Mouse (Mus musculus) limb, embryonic 12.5 days (tissue): ENCODE measurements around the gene Caln1. TPM values are rescaled to one million over a fixed set of nuclear protein-coding genes. Genes with fewer than 3 reads are reported as not detected.
"Not testable (repeated sequence)": the region's sequence is repeated elsewhere in the genome, so short reads cannot be mapped to it uniquely, and the experiment has no call there.

Experiments
- ATAC-seq: fragments of 200-750 bp; cut with Nextera tagmentation; 2 replicates; pipeline ENCODE4 v1.8.0; 2017; ENCODE audit warnings: low read depth, moderate TSS enrichment; ENCODE audit not compliant: insufficient number of reproducible peaks, insufficient read depth, low FRiP score, low TSS enrichment
- H3K27ac ChIP-seq: fragments of 300-500 bp; sonication (generic); 2 replicates; pipeline ENCODE4 v1.5.1; 2016; ENCODE audit warnings: mild to moderate bottlenecking, moderate library complexity
- H3K27me3 ChIP-seq: fragments of 300-500 bp; sonication (generic); 2 replicates; pipeline ENCODE4 v1.6.1; 2016; ENCODE audit warnings: mild to moderate bottlenecking, moderate library complexity
- H3K36me3 ChIP-seq: fragments of 300-500 bp; sonication (generic); 2 replicates; pipeline ENCODE4 v1.6.1; 2016; ENCODE audit warnings: mild to moderate bottlenecking, moderate library complexity
- H3K4me1 ChIP-seq: fragments of 300-500 bp; sonication (generic); replicated peaks from 2 replicates; pipeline ENCODE4 v1.6.1; 2016
- H3K4me2 ChIP-seq: fragments of 300-500 bp; sonication (generic); 2 replicates; pipeline ENCODE4 v1.6.1; 2016; ENCODE audit warnings: mild to moderate bottlenecking, moderate library complexity
- H3K4me3 ChIP-seq: fragments of 300-500 bp; sonication (generic); replicated peaks from 2 replicates; pipeline ENCODE4 v1.5.1; 2016; ENCODE audit warnings: mild to moderate bottlenecking
- H3K9ac ChIP-seq: fragments of 300-500 bp; sonication (generic); replicated peaks from 2 replicates; pipeline ENCODE4 v1.6.1; 2016; ENCODE audit warnings: mild to moderate bottlenecking, moderate library complexity
- H3K9me3 ChIP-seq: fragments of 300-500 bp; sonication (generic); 2 replicates; pipeline ENCODE4 v1.6.1; 2016; ENCODE audit warnings: mild to moderate bottlenecking, moderate library complexity
- WGBS: fragments of 180-500 bp; shearing (Covaris S2); methylation state at CpG from one replicate; pipeline ENCODE4 v1.1.7; 2016; 5-methylcytosine and 5-hydroxymethylcytosine counted together
- polyA plus RNA-seq: library from polyadenylated mRNA; unstranded; fragments of >200 nt; fragmentation: Nextera tagmentation; extraction: Ambion mirVana; gene quantifications from 2 replicates; pipeline ENCODE4 v1.2.1, GENCODE M21; 2016

Gene Caln1
- polyA plus RNA-seq, 1 experiment from 2014 or later = 0.73 TPM

GRCm38 (mm10) chr5:130627800-130628199, 258.5 kb downstream of the Caln1 start:
- ATAC-seq = no peak
- peaks cover 15% of the 10 kb centered on the region for H3K4me1 ChIP-seq
- H3K9me3 ChIP-seq = no peaks in the 10 kb centered on the region
- no peak overlapping the region for H3K4me2 ChIP-seq
- no peak overlapping the region for H3K27ac ChIP-seq
- H3K4me3 ChIP-seq = no peak overlapping the region
- H3K27me3 ChIP-seq = no peaks in the 10 kb centered on the region
- no peaks in the 10 kb centered on the region for H3K36me3 ChIP-seq
- 97% methylated on average over 2 of the region's 2 CpGs for WGBS
- no peak overlapping the region for H3K9ac ChIP-seq

DNA sequence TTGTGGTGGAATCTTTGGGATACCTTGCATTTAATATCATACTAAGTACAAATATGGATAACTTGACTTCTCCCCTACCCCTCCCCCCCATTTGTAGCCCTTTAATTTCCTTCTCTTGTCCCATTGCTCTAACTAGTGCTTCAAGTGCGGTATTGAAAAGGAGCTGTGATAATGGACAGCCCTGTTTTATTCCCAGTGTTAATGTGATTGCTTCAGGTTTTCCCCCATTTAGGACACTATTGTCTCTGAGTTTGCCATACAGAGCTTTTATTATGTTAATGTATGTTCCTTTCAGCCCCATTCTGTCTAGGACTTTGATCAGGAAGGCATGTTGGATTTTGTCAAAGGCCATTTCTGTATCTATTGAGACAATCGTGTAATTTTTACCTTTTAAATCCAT, 266.1 kb downstream of the Caln1 start:
- H3K27ac ChIP-seq = no peak overlapping the region
- no peak overlapping the region for H3K4me2 ChIP-seq
- no peaks in the 10 kb centered on the region for H3K36me3 ChIP-seq
- no peaks in the 10 kb centered on the region for H3K27me3 ChIP-seq
- H3K9me3 ChIP-seq = no peaks in the 10 kb centered on the region
- H3K4me3 ChIP-seq = no peak overlapping the region
- no peak for ATAC-seq
- H3K9ac ChIP-seq = no peak overlapping the region
- WGBS = 91% methylated on average over 2 of the region's 2 CpGs
- H3K4me1 ChIP-seq = no peaks in the 10 kb centered on the region

GRCm38 (mm10) chr5:130641881-130642280, 272.6 kb downstream of the Caln1 start:
- Histone ChIP-seq H3K9me3 (no peaks in the 10 kb centered on the region), H3K9ac (no peak overlapping the region), H3K4me3 (no peak overlapping the region), H3K27ac (no peak overlapping the region), H3K4me1 (no peaks in the 10 kb centered on the region), H3K27me3 (no peaks in the 10 kb centered on the region), H3K4me2 (no peak overlapping the region), H3K36me3 (no peaks in the 10 kb centered on the region)
- ATAC-seq = no peak
- WGBS = 72% methylated on average over 2 of the region's 2 CpGs

GRCm38 (mm10) chr5:130646126-130646525, 276.9 kb downstream of the Caln1 start:
- ATAC-seq, H3K4me3 ChIP-seq, H3K9ac ChIP-seq, H3K4me2 ChIP-seq, H3K4me1 ChIP-seq, H3K9me3 ChIP-seq, H3K36me3 ChIP-seq, H3K27ac ChIP-seq, H3K27me3 ChIP-seq: not testable (repeated sequence)
- 71% methylated on average over 2 of the region's 2 CpGs for WGBS

DNA sequence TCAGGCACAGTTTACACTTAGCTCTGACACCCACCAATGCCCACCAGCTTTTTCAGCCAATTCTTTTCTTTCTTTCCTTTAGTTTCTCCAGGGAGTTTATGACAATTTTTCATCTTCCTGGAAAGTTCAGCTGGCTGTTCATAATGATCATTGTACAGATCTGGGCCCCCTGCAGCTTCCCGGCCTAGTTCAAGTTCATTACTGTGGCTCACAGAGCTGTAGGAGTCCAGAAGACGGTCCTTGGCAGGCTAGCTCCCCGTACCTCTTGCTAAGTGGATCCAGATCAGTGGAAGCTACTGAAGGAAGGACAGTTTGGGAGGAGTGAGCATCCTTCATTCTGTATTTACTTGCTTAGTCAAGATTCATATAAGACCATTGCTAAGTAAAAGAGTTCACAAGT, 288.9 kb downstream of the Caln1 start:
- Histone ChIP-seq H3K4me2 (no peak overlapping the region), H3K4me3 (no peak overlapping the region), H3K27me3 (no peaks in the 10 kb centered on the region), H3K4me1 (no peaks in the 10 kb centered on the region), H3K9me3 (no peaks in the 10 kb centered on the region), H3K9ac (no peak overlapping the region), H3K27ac (no peak overlapping the region), H3K36me3 (no peaks in the 10 kb centered on the region)
- no peak for ATAC-seq
- WGBS = 77% methylated on average over 3 of the region's 3 CpGs

DNA sequence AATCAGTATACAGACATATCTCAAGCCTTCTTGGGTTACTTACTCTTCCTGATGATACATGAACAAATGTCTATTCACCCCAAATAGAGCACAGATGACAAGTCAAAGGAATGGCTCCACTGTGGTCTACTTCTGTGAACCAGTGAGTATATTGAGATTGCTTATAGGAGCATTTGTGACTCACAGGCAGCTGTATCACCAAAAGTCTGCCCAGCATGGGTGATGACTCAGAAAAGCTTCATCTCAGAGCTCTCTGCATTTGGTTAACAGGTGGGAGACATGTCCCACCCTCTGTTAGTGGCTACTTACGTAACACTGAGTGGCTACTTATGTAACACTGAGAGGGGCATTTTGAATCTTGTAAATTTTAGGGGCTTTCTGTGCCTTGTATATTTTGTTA, 296.8 kb downstream of the Caln1 start:
- Histone ChIP-seq H3K9ac (no peak overlapping the region), H3K27ac (no peak overlapping the region), H3K9me3 (no peaks in the 10 kb centered on the region), H3K4me1 (no peaks in the 10 kb centered on the region), H3K36me3 (no peaks in the 10 kb centered on the region), H3K27me3 (no peaks in the 10 kb centered on the region), H3K4me2 (no peak overlapping the region), H3K4me3 (no peak overlapping the region)
- 90% methylated on average over 1 of the region's 1 CpGs for WGBS
- ATAC-seq = no peak

DNA sequence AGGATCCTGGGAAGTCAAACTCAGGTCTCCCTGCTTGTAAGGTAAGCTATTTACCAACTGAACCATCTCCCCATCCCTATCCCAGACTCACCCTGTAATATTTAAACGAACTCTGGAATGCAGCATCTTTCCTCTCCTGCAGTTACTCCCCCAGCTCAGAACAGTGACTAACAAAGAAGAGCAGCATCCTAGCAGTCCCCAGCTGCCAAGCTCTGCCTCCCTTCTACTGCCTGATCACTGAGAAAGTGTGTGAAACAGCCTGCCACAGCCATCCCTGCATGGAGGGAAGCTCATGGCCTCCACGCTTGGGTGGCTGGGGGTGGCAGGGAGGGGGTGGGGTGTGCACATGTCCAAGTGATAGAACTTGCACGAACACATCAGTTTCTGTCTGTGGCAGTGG, 303.3 kb downstream of the Caln1 start:
- Histone ChIP-seq H3K36me3 (no peaks in the 10 kb centered on the region), H3K4me1 (no peaks in the 10 kb centered on the region), H3K27ac (no peak overlapping the region), H3K4me2 (no peak overlapping the region), H3K27me3 (no peaks in the 10 kb centered on the region), H3K9ac (no peak overlapping the region), H3K4me3 (no peak overlapping the region), H3K9me3 (no peaks in the 10 kb centered on the region)
- 67% methylated on average over 3 of the region's 3 CpGs for WGBS
- ATAC-seq = no peak

DNA sequence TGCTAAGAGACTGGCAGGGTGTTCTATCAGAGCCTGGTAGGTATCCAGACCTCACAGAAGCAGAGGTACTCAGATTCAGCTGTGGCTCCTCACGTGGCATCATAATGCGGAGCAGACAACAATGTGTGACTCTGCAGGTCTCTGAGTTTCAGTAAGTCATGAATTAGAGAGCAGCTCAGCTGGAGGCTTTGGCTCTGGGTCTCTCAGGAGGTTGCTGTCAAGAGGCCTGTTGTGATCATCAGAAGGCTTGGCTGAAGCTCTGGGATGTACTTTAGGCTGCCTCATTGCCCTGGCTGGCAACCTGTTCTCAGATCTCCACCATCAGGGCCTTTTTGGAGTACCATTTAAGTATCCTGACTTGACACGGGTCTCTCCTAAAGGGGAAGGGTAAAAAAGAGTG, 303.8 kb downstream of the Caln1 start:
- no peak for ATAC-seq
- Histone ChIP-seq H3K9me3 (no peaks in the 10 kb centered on the region), H3K9ac (no peak overlapping the region), H3K4me2 (no peak overlapping the region), H3K27ac (no peak overlapping the region), H3K4me3 (no peak overlapping the region), H3K27me3 (no peaks in the 10 kb centered on the region), H3K36me3 (no peaks in the 10 kb centered on the region), H3K4me1 (no peaks in the 10 kb centered on the region)
- WGBS = 73% methylated on average over 3 of the region's 3 CpGs

DNA sequence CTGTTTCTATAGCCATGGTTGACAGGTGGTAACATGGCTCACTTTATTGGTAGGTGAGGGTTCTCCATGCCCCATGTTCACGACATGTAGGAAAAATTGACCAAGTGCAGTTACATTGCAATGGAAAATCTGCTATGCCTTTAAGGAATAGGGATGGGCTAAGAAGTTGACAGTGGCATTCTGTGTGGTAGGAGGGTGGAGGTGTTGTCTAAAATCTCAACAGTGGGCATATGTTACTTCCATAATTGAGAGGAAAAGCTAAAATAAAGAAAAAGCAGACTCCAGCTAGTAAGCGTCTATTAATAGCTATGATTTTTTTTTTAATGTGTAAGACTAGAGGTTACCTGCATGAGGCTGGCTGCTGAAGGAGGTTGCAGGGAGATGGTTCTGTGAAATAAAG, 308.6 kb downstream of the Caln1 start:
- Histone ChIP-seq H3K9ac (no peak overlapping the region), H3K4me1 (no peaks in the 10 kb centered on the region), H3K27ac (no peak overlapping the region), H3K9me3 (no peaks in the 10 kb centered on the region), H3K27me3 (no peaks in the 10 kb centered on the region), H3K4me2 (no peak overlapping the region), H3K36me3 (no peaks in the 10 kb centered on the region), H3K4me3 (no peak overlapping the region)
- no peak for ATAC-seq
- 87% methylated on average over 2 of the region's 2 CpGs for WGBS

DNA sequence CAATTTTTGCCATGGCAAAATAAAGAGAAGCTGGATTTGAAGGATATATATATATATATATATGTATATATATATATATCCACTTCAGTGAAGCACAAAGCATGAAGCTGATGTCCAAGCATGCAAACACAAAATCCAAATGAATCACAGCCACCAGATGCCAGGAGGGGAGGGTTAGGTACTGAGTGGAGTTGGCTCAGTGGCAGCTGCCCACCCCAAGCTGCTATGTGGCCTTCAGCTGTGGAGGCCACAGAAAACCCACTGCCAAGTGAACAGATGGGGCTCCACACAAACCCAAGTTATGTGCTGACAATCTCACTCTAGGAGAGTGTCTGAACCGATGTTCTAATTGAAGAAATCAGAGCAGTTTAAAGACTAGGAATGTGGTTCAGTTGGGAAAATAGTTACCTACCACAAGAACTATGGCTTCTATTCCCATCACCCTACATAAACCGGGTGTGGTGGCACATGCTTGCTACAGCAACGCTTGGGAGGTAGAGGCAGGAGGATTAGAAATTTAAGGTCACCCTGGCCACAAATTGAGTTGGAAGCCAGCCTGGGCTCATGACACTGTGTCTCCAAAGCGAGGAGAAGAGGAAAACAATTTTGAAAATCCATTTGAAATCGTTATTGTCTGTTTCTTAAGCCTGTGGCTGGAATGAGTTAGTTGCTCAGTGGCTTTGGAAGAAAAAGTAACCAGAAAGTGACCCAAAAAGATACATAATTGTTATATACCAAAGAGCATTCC, 316.8 kb downstream of the Caln1 start:
- 84% methylated on average over 5 of the region's 5 CpGs for WGBS
- Histone ChIP-seq H3K27ac (no peak overlapping the region), H3K36me3 (no peaks in the 10 kb centered on the region), H3K4me1 (no peaks in the 10 kb centered on the region), H3K9ac (no peak overlapping the region), H3K4me3 (no peak overlapping the region), H3K9me3 (no peaks in the 10 kb centered on the region), H3K27me3 (no peaks in the 10 kb centered on the region), H3K4me2 (no peak overlapping the region)
- ATAC-seq = no peak

DNA sequence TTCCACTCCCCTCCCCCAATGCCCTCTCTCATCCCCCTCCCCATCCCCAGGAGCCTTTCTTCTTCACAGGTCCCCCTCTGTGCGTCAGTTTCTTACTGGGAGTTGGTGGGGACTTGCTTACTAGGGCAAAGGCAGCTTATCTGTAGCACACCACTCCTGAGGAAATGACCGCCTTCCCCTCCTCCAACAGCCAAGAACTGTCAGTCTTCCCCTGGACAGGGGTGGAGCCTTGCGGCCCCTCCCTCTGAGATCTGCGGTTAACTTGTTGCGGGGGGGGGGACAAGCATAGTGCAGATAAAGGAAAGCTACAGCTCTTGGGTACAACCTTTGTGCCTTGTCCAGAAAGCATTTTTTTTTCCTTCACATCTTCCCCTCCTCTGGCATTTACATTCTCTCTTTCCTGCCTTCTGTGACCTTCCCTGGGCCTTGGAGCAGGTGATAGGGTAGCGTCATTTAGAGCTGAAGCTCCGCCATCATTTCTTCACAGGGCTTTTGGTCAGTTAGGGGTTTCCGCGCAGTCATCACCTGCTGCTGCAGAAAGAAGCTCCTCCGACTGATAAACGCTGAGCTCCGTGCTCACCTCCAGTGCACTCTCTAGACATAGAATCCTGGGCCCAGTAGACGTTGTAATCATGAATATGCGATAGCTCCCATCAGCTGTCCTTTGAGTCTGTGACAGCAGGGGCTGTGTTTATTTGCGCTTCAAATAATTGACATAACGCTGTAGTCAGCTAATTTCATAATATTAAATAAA, 319.3 kb downstream of the Caln1 start:
- H3K4me3 ChIP-seq = no peak overlapping the region
- no peak overlapping the region for H3K27ac ChIP-seq
- no peaks in the 10 kb centered on the region for H3K27me3 ChIP-seq
- no peaks in the 10 kb centered on the region for H3K4me1 ChIP-seq
- H3K36me3 ChIP-seq = no peaks in the 10 kb centered on the region
- H3K4me2 ChIP-seq = no peak overlapping the region
- WGBS = 52% methylated on average over 16 of the region's 16 CpGs
- no peaks in the 10 kb centered on the region for H3K9me3 ChIP-seq
- H3K9ac ChIP-seq = no peak overlapping the region
- ATAC-seq = no peak

- Histone ChIP-seq H3K27me3 (no peaks in the 10 kb centered on the region), H3K4me2 (no peak overlapping the region), H3K4me3 (no peak overlapping the region), H3K9me3 (no peaks in the 10 kb centered on the region), H3K4me1 (no peaks in the 10 kb centered on the region), H3K36me3 (no peaks in the 10 kb centered on the region), H3K9ac (no peak overlapping the region), H3K27ac (no peak overlapping the region)
- 90% methylated on average over 3 of the region's 3 CpGs for WGBS
- ATAC-seq = no peak
Observed at GRCm38 (mm10) chr5:130691349-130691748, 322.1 kb downstream of the Caln1 start.
